Mouse (Mus musculus) spleen, postnatal 14 days (tissue): ENCODE measurements around the gene Ndufaf7.

ENCODE experiments used
- DNase-seq, 2 experiments: peaks; one replicate each; pipeline ENCODE4 v3.0.0; 2021 to 2022; ENCODE audit warnings: low spot score in 2 of 2

Gene Ndufaf7

DNA sequence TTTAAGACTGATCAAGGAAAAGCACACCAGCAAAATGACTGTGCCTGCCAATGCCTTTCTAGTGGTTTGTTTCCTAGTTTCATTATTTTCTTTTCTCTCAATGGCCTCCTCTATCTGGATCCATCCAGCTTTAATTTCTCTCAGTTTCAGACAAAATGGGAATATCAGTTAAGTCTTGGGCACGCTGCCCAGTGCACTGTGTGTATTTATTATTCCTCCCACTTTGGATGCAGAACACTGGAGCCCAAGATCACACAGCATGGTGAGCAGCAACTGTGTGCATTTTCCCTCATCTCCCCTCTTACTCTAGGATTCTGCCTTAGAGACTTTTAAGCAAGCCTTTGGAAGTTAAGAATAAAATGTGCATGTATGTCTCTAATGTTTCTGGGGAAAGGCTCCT, 27.5 kb downstream of the Ndufaf7 start:
- DNase-seq: no peak

DNA sequence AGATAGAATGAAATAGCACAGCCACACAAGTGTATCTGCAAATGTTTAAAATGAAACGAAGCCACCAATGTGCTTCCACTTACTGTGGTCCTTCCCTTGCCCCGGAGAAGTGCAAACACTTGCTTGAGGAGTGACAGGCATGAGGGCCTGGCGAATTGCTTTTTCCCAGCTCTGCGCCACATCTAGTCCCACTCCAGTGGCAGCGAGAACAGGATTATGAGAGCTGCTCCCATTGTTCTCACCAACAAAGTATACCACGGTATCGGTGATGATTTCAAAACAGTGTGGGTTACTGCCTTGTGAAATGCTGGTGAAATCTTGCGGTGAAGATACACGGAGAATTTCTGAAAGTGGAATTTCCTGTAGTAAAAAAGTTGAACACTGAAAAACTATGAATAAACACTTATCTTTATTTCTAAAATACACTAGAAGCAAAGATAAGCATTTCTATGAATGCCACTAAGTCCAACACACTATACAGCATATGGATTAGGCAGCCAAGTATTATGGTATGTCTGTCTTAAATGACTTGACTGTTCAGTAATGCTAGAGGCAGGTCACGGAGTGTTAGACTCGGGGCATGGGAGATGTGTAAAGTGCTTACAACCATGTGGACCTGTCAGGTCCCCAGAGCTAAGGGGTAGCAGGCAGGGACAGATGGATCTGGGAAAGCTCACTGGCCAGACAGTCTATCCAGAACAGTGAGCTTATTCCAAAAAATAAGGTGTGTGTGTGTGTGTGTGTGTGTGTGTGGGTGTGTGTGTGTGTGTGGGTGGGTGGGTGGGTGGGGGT, 29.4 kb downstream of the Ndufaf7 start:
- no peak for DNase-seq

DNA sequence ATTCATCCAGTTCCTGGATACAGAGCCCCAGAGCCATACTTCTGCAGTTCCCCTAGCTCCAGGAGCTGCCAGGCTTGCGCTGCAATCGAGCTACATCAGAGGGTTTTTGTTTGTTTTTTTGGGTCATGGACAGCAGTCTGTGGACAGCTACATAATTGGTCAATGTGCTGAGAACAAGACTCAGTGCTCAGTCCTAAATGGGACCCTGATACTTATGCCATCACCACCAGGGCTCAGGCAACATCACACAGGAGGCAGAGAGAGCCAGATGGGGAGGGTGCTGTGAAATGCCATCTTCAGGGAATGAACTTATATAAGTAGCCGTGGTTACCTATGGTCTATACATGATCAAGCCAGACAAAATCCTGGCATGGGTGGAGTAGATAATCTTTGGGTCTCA, 31.6 kb downstream of the Ndufaf7 start:
- no peak for DNase-seq

DNA sequence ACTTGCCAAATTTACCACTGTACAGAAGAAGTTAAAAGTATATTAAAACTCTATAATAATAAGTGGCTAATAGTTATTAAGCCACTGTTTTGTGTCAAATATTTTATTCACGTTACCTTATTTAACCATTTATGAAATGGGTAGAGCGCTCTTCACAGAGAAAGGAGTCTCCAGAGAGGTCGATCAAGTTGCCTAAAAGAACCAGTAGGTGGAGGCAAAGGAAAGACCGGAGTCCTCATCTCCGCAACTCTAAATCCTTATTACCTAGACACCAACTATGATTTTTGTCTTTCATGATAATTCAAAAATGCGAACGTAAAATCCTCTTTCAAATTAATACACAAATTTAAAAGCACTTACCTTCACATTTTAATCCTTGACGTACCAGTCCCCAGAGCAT, 46.2 kb downstream of the Ndufaf7 start:
- DNase-seq: no peak

DNA sequence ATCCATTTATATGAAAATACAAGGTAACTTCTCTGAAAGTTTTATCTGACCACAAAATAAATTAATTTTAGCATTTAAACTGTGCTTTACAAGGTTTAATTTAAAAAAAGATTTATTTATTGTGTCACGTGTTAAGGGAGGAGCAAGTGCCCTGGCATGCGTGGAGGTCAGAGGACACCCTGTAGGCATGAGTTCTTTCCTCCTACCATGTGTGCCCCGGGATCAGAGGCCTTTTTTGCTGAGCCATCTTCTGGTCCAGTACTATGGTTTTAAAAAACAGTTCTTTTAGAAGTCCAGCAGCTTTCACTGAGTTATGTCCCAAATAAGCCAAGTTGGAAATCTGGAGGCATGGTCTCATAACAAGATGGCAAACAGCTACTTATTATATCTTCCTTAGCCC, 46.8 kb downstream of the Ndufaf7 start:
- DNase-seq: no peak

DNA sequence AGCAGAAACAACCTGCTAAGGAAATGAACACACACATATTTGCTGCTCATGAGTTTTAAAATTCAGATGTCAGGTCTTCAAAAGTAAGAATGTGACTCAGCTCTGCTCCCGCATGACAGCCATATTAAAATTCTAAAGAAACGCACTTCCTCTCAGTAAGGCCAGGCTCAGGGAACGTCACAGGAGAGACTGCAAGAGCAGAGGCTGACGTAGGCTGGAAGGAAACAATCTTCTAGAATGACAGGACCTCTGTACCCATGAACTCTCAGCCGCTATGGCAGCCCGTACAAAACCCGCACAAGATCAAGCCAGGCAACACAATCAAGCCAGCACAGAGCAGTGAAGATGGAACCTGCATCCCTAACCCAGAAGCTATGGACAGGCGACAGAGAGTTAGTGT, 52.1 kb downstream of the Ndufaf7 start:
- DNase-seq: no peak

DNA sequence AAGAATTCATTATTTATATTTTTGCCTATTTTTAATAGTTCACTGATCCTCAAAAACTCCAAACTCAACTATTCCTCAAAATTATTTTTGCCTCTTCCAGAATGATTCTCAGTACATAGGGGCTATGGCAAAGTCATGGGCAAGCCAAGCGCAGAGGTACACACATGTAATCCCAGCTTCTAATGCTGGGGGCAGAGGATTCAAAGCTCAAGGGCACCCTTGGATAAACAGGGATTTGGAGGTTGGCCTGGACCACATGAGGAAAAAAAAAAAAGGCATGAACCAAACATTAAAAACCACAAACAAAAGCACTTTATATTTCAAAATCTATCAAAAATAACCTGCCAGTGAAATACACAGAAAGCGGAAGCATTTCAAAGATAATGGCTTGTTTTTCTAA, 54.6 kb downstream of the Ndufaf7 start:
- no peak for DNase-seq

DNA sequence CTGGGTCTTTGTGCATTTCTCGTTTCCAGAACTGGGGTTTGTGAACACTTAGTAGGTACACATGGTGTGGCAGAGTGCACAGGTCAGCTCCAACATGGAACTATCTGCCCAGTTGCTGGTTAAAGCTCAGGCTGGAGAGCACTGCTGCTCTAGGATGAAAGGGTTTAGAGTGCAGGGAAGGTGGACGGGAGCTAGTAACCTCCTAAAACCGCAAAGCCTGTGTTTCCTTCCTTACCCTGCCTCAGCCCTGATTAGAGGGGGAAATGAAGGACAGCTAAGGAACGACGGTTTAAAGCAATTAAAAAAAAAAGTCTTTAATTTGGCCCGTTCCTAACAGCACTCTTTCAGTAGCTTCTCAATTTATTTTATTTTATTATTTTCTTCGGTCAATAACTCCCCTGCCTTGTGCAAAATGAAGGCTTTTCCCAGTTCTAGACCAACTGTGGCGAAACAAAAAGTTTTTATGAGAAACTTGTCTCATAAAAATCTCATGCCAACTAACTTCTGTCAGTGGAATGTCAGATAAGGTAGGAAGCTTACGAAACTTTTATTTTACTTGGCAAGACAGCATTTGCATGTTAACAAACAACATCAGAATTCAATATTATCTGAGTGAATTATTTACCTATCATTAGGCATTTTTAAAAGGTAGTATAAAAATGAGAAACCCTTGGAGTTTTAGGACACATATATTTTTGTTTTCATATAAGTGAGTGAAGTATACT, 55.5 kb downstream of the Ndufaf7 start:
- DNase-seq: no peak

DNA sequence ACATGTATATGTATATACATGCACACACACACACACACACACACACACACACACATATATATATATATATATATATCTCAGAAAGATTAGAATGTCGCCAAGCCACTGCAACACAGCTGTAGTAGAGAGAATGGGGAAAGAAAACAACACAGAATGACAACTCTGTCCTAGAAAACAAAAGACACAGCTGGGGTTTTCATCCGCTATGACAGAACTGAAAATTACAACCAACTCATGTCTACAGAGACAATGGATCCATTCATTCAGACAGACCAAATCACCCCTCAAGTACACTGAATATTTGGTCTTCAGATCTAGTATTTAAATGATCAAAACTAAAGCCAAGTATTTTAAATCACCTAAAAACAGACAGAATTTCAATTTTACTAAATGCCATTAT, 56.7 kb downstream of the Ndufaf7 start:
- no peak for DNase-seq

DNA sequence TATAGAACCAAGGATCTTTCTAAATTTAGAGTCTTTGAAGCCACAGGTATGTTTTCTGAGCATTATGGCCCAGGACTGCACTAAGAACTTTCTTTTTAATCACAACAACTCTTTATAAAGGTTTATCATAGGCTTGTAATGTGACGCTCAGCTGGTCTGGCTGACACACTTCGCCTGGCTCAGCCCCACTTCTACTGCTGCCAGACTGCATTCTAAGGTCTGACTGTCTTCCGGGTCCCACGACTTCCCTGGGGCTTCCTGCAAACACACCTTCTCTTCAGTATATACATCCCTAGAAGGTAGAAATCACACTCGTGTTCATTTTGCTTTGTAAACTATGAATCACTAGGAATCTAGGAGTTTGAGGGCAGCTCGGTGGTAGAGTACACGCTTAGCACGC, 57.4 kb downstream of the Ndufaf7 start:
- no peak for DNase-seq

DNA sequence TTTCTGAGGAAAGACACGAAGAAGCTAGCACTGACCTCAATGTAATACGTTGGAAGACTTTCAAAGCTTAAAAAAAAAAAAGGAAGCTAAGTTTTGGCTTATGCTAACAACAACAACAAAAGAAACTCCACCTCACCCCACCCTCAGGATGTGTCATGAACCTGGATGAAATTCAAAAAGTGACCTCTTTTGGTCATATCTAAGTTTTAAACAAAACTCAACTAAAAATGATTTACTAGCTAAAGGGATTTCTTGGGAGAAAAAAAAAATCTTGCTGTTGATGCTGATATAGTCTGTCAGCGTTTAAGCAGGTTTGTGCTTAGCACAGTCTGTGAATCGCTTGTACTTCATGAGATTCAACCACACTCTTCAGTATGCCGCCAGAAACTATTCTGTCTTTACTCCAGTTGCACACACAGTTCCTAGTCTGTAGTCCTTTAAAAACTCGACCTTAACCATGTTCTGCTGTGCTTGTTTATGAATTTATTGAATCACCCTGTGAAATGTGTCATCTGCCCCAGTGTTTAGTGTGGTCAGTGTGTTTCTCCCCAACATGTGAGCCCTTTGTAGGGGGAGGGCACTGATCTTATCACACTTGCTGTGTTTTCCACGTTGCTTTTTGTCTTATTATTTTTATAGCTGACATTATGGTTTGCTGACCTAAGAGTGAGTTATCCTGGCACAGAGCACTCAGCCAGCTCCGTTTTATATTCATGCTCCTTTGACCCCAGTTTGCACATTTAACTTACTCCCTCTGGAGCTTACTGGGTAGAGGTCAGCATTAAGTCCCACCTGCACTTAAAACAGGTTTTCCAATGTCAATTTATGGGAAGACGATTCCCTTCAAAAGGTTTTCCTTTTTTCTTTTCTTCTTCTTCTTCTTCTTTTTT, 58.2 kb downstream of the Ndufaf7 start:
- no peak for DNase-seq
